ENCODE assay signal across 26 mouse cellular contexts in genomic region chr2:122854636-122855035, GRCm38 (mm10).
DNase-seq lines count a peak whose midpoint lies in the region; ATAC-seq lines count a peak whose summit lies in the region.
"Had no signal": no experiment of that assay in that cellular context is flagged by ENCODE, and none has a peak within 500 bp of the region (broad histone marks: within the 10 kb centered on the region; RNA-seq: fewer than 3 reads in every experiment).

No protein-coding gene starts in this region.

- H3K27ac ChIP-seq in heart, embryonic 14.5 days (replicated peaks in 1 of 2; ENCODE audit: control insufficient read depth in 1 of 2, insufficient read depth in 1 of 2, low read depth in 2 of 2, low read length in 2 of 2) = peak overlapping the region; percentile 76 to 93
- no peak overlapping the region for H3K27ac ChIP-seq in midbrain, embryonic 13.5 days
- H3K27ac ChIP-seq in limb, embryonic 10.5 days = no peak overlapping the region
- H3K27ac ChIP-seq: embryonic facial prominence, embryonic 10.5 days; embryonic facial prominence, embryonic 15.5 days; forebrain, embryonic 12.5 days; hindbrain, embryonic 14.5 days; left cerebral cortex, adult 2 months; limb, embryonic 13.5 days had no signal

- H3K9me3 ChIP-seq in heart, embryonic 14.5 days (ENCODE audit: control insufficient read depth, low read length) = no peaks in the 10 kb centered on the region
- H3K9me3 ChIP-seq in midbrain, embryonic 13.5 days = no peaks in the 10 kb centered on the region
- no peaks in the 10 kb centered on the region for H3K9me3 ChIP-seq in limb, embryonic 10.5 days (replicated peaks)
- H3K9me3 ChIP-seq: embryonic facial prominence, embryonic 10.5 days; embryonic facial prominence, embryonic 15.5 days; forebrain, embryonic 12.5 days; limb, embryonic 13.5 days had no signal

- H3K4me1 ChIP-seq in heart, embryonic 14.5 days (ENCODE audit: control insufficient read depth in 2 of 2, insufficient read depth in 2 of 2, low read length in 2 of 2) = peaks cover 16 to 25% of the 10 kb centered on the region in 2 experiments
- no peaks in the 10 kb centered on the region; the same call in 1 of the 2 replicates for H3K4me1 ChIP-seq in midbrain, embryonic 13.5 days (replicated peaks)
- peaks cover 18% of the 10 kb centered on the region for H3K4me1 ChIP-seq in limb, embryonic 10.5 days
- H3K4me1 ChIP-seq: embryonic facial prominence, embryonic 15.5 days; forebrain, embryonic 12.5 days; limb, embryonic 13.5 days had no signal

- H3K9ac ChIP-seq in heart, embryonic 14.5 days (ENCODE audit: low read length) = peak overlapping the region; percentile 54; the same call in 1 of the 2 replicates
- no peak overlapping the region for H3K9ac ChIP-seq in midbrain, embryonic 13.5 days (replicated peaks)
- H3K9ac ChIP-seq: embryonic facial prominence, embryonic 15.5 days; forebrain, embryonic 12.5 days; forebrain, postnatal 0 days; hindbrain, embryonic 14.5 days; limb, embryonic 13.5 days; liver, postnatal 0 days had no signal

- WGBS in heart, embryonic 14.5 days = 28% methylated on average over 4 of the region's 4 CpGs
- 49% methylated on average over 4 of the region's 4 CpGs for WGBS in midbrain, embryonic 13.5 days
- 68% methylated on average over 4 of the region's 4 CpGs for WGBS in limb, embryonic 10.5 days

- intact Hi-C loops in heart, postnatal 14 days (cut with DNase I) = no loop called here

- no peaks in the 10 kb centered on the region for H3K36me3 ChIP-seq in heart, embryonic 14.5 days (ENCODE audit: control insufficient read depth, insufficient read depth, low read length)
- no peaks in the 10 kb centered on the region for H3K36me3 ChIP-seq in midbrain, embryonic 13.5 days
- no peaks in the 10 kb centered on the region for H3K36me3 ChIP-seq in limb, embryonic 10.5 days
- H3K36me3 ChIP-seq: embryonic facial prominence, embryonic 10.5 days; embryonic facial prominence, embryonic 15.5 days; forebrain, embryonic 12.5 days; limb, embryonic 13.5 days had no signal

- H3K4me3 ChIP-seq in heart, embryonic 14.5 days (ENCODE audit: control insufficient read depth in 1 of 2, insufficient read depth in 1 of 2, low read depth in 1 of 2, low read length in 2 of 2) = no peak overlapping the region
- H3K4me3 ChIP-seq in midbrain, embryonic 13.5 days (replicated peaks) = no peak overlapping the region
- H3K4me3 ChIP-seq in limb, embryonic 10.5 days = no peak overlapping the region
- H3K4me3 ChIP-seq: embryonic facial prominence, embryonic 10.5 days; embryonic facial prominence, embryonic 15.5 days; forebrain, embryonic 12.5 days; left cerebral cortex, adult 2 months; limb, embryonic 13.5 days had no signal

- ATAC-seq in heart, embryonic 14.5 days (ENCODE audit: insufficient number of reproducible peaks, insufficient read depth, low FRiP score, low read depth) = no peak
- ATAC-seq in midbrain, embryonic 13.5 days = peak; percentile 67; the same call in 1 of the 2 replicates
- ATAC-seq: forebrain, postnatal 0 days; intestine, postnatal 0 days; liver, postnatal 0 days had no signal

- H3K27me3 ChIP-seq in heart, embryonic 14.5 days (ENCODE audit: control insufficient read depth, insufficient read depth, low read length) = no peaks in the 10 kb centered on the region
- no peaks in the 10 kb centered on the region for H3K27me3 ChIP-seq in midbrain, embryonic 13.5 days
- H3K27me3 ChIP-seq in limb, embryonic 10.5 days (ENCODE audit: low read depth, poor library complexity, severe bottlenecking) = no peaks in the 10 kb centered on the region
- H3K27me3 ChIP-seq: embryonic facial prominence, embryonic 15.5 days; limb, embryonic 13.5 days had no signal

- peak overlapping the region; percentile 34; the same call in 1 of the 2 replicates for H3K4me2 ChIP-seq in heart, embryonic 14.5 days (ENCODE audit: low read length)
- no peak overlapping the region for H3K4me2 ChIP-seq in midbrain, embryonic 13.5 days (replicated peaks)
- H3K4me2 ChIP-seq: embryonic facial prominence, embryonic 15.5 days; forebrain, embryonic 12.5 days; hindbrain, embryonic 14.5 days; limb, embryonic 13.5 days; liver, embryonic 11.5 days had no signal

- no peak for DNase-seq in heart, postnatal 14 days
- DNase-seq in retina, postnatal 1 day = peak; percentile 16
- DNase-seq in retina, embryonic 14.5 days (ENCODE audit: low spot score) = no peak
- DNase-seq in limb, embryonic 10.5 days (ENCODE audit: low spot score) = no peak
- no peak for DNase-seq in right cerebral cortex, adult 18-20 months
- DNase-seq: adrenal gland, postnatal 25 days; B cell, adult 2 months; cerebellum, adult 2 months; cerebellum, postnatal 25 days; forebrain, postnatal 0 days; kidney, adult 9 months; kidney, postnatal 14 days; liver, postnatal 0 days; lung, postnatal 36 days; right cerebral cortex, postnatal 4 days; thymus, postnatal 4 days had no signal

Comparison
In these comparisons a context has a peak if more than half of its experiments do, and no peak if none do; other contexts are left out.
1. H3K27ac ChIP-seq: peak in heart, embryonic 14.5 days (2 of 2); none in midbrain, embryonic 13.5 days (single experiment) and limb, embryonic 10.5 days (single experiment).